Mouse (Mus musculus): ENCODE data around the gene Ppfibp1.

DNA sequence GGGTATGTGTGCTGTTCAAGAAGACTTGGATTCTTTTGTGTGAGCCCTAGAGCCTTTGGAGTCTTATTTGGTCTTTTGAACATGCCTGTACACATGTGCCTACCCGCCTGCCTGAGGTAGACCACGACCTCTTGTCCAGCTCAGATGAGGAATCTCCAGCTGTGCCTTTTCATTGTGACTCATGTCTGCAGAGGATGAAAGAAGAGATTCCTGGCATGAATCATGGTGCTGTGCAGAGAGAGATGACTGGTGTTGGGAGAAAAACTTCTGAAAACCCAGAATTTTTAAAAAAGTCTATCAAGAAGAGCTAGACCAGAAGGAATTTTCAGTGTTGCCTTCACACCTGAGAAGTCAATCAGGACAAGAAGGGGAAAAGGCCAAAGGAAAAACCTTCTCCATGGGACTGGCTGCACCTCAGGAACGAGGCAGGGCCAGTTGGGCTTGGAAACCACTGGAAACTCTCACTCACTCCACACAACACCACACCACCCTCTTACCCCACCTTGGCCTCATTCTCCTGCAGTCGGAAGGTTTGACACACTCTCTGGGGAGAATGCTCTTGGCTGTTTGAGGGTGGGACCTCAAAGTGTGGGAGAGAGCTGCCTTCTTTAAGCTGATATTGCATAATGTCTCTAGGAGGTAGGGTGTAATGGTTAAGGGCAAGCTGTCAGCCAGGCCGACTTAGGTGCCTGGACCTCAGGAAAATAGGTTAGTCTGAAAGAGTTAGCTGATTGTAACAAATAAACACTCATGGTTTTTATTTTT lies 21.6 kb downstream of the Ppfibp1 start:
- no peak for TF ChIP-seq CTCF (IDR thresholded peaks at IDR 0.05; ENCODE audit: low read depth)
- TF ChIP-seq EP300 (IDR thresholded peaks at IDR 0.05; ENCODE audit: low read depth): no peak

All from heart, postnatal 0 days (tissue).